Mouse (Mus musculus): ENCODE results near the gene Mxd4. TPM values are rescaled to one million over a fixed set of nuclear protein-coding genes. Genes with fewer than 3 reads are reported as not detected.

Mxd4 gene
- total RNA-seq (2021): 10 to 100 TPM; 60.7 to 66.5 TPM

GRCm38 (mm10) chr5:34187601-34188316, at the start of gene Mxd4:
Gene Mxd4, minus strand, starts transcription at chr5:34187720.
- DNase-seq: peak; percentile 99

- peak; percentile 66 for DNase-seq
Observed at GRCm38 (mm10) chr5:34235898-34236420, 48.4 kb upstream of the Mxd4 start.

GRCm38 (mm10) chr5:34235056-34235455, 47.5 kb upstream of the Mxd4 start:
- DNase-seq: no peak

- DNase-seq: no peak
Observed at GRCm38 (mm10) chr5:34233221-34233515, 45.6 kb upstream of the Mxd4 start.

GRCm38 (mm10) chr5:34232481-34233220, 45.1 kb upstream of the Mxd4 start:
- no peak for DNase-seq

GRCm38 (mm10) chr5:34231901-34232300, 44.4 kb upstream of the Mxd4 start:
- DNase-seq: no peak

- DNase-seq: no peak
Observed at GRCm38 (mm10) chr5:34230599-34231485, 43.3 kb upstream of the Mxd4 start.

- DNase-seq: no peak
Observed at GRCm38 (mm10) chr5:34229503-34229902, 42.0 kb upstream of the Mxd4 start.

- peak; percentile 49 for DNase-seq
Observed at GRCm38 (mm10) chr5:34225516-34225915, 38.0 kb upstream of the Mxd4 start.

- DNase-seq: no peak
Observed at GRCm38 (mm10) chr5:34224515-34224914, 37.0 kb upstream of the Mxd4 start.

GRCm38 (mm10) chr5:34220001-34220400, 32.5 kb upstream of the Mxd4 start:
- no peak for DNase-seq

- DNase-seq: no peak
Observed at GRCm38 (mm10) chr5:34218672-34219071, 31.2 kb upstream of the Mxd4 start.

GRCm38 (mm10) chr5:34217756-34218155, 30.2 kb upstream of the Mxd4 start:
- DNase-seq: peak; percentile 60

GRCm38 (mm10) chr5:34216025-34216424, 28.5 kb upstream of the Mxd4 start:
- no peak for DNase-seq

- DNase-seq: peak; percentile 35
Observed at GRCm38 (mm10) chr5:34213659-34214058, 26.1 kb upstream of the Mxd4 start.

- DNase-seq: peak; percentile 88
Observed at GRCm38 (mm10) chr5:34210279-34210678, 22.8 kb upstream of the Mxd4 start.

GRCm38 (mm10) chr5:34207503-34207902, 20.0 kb upstream of the Mxd4 start:
- DNase-seq: no peak

- no peak for DNase-seq
Observed at GRCm38 (mm10) chr5:34205788-34206187, 18.3 kb upstream of the Mxd4 start.

- no peak for DNase-seq
Observed at GRCm38 (mm10) chr5:34204911-34205310, 17.4 kb upstream of the Mxd4 start.

GRCm38 (mm10) chr5:34202006-34202405, 14.5 kb upstream of the Mxd4 start:
- no peak for DNase-seq

- peak; percentile 39 for DNase-seq
Observed at GRCm38 (mm10) chr5:34201396-34201795, 13.9 kb upstream of the Mxd4 start.

GRCm38 (mm10) chr5:34198615-34199014, 11.1 kb upstream of the Mxd4 start:
- no peak for DNase-seq

- no peak for DNase-seq
Observed at GRCm38 (mm10) chr5:34197243-34197642, 9.7 kb upstream of the Mxd4 start.
